In genomic region chr12:113187011-113187375, GRCm38 (mm10) we compare ENCODE assay signal across 9 mouse cellular contexts. TPM values are rescaled to one million over a fixed set of nuclear protein-coding genes. Genes with fewer than 3 reads are reported as not detected.
DNase-seq lines count a peak whose midpoint lies in the region; ATAC-seq and TF ChIP-seq lines count a peak whose summit lies in the region.
"Had no signal": no experiment of that assay in that cellular context is flagged by ENCODE, and none has a peak within 500 bp of the region (broad histone marks: within the 10 kb centered on the region; RNA-seq: fewer than 3 reads in every experiment).

No protein-coding gene starts in this region.

- no peak for TF ChIP-seq CTCF in stomach, postnatal 0 days (IDR thresholded peaks at IDR 0.05; ENCODE audit: low read depth)

- peaks cover 23% of the 10 kb centered on the region for H3K4me1 ChIP-seq in lung, embryonic 15.5 days
- peaks cover 29% of the 10 kb centered on the region for H3K4me1 ChIP-seq in limb, embryonic 12.5 days (replicated peaks)
- peaks cover 2% of the 10 kb centered on the region for H3K4me1 ChIP-seq in stomach, postnatal 0 days (replicated peaks; ENCODE audit: control insufficient read depth, insufficient read depth)

- peak overlapping the region; percentile 34 for H3K4me3 ChIP-seq in lung, embryonic 15.5 days
- peak overlapping the region; percentile 40 for H3K4me3 ChIP-seq in limb, embryonic 12.5 days (replicated peaks)
- peak overlapping the region; percentile 37; the same call in 1 of the 2 replicates for H3K4me3 ChIP-seq in stomach, postnatal 0 days (ENCODE audit: low read depth, low read length)

- H3K4me2 ChIP-seq in lung, embryonic 15.5 days, result peak overlapping the region; percentile 96
- H3K4me2 ChIP-seq in limb, embryonic 12.5 days, result peak overlapping the region; percentile 83
- H3K4me2 ChIP-seq in stomach, postnatal 0 days (replicated peaks; ENCODE audit: low read depth), result peak overlapping the region; percentile 66

- TF ChIP-seq EP300 in stomach, postnatal 0 days (optimal IDR thresholded peaks at IDR 0.05), result no peak

- no peaks in the 10 kb centered on the region; the same call in 1 of the 2 replicates for H3K36me3 ChIP-seq in lung, embryonic 15.5 days
- peaks cover 26% of the 10 kb centered on the region for H3K36me3 ChIP-seq in limb, embryonic 12.5 days
- H3K36me3 ChIP-seq in stomach, postnatal 0 days (ENCODE audit: control insufficient read depth, insufficient read depth, low read length), result no peaks in the 10 kb centered on the region

- WGBS in lung, embryonic 15.5 days, result 46% methylated on average over 4 of the region's 4 CpGs
- 54% methylated on average over 4 of the region's 4 CpGs for WGBS in limb, embryonic 12.5 days
- WGBS in stomach, postnatal 0 days, result 51% methylated on average over 4 of the region's 4 CpGs

- H3K9ac ChIP-seq in lung, embryonic 15.5 days, result no peak overlapping the region
- no peak overlapping the region for H3K9ac ChIP-seq in limb, embryonic 12.5 days (replicated peaks)
- H3K9ac ChIP-seq in stomach, postnatal 0 days (ENCODE audit: low read length), result no peak overlapping the region
- H3K9ac ChIP-seq: liver, embryonic 14.5 days had no signal

- H3K27ac ChIP-seq in lung, embryonic 15.5 days, result no peak overlapping the region
- H3K27ac ChIP-seq in limb, embryonic 12.5 days, result no peak overlapping the region
- no peak overlapping the region for H3K27ac ChIP-seq in stomach, postnatal 0 days (replicated peaks)
- H3K27ac ChIP-seq: liver, embryonic 14.5 days had no signal

- no peaks in the 10 kb centered on the region for H3K9me3 ChIP-seq in lung, embryonic 15.5 days
- no peaks in the 10 kb centered on the region for H3K9me3 ChIP-seq in limb, embryonic 12.5 days
- no peaks in the 10 kb centered on the region for H3K9me3 ChIP-seq in stomach, postnatal 0 days (ENCODE audit: control insufficient read depth, low read length)

- no peak for ATAC-seq in lung, embryonic 15.5 days (ENCODE audit: borderline replicate concordance, extremely low read depth, low FRiP score, low TSS enrichment)
- no peak for ATAC-seq in limb, embryonic 12.5 days (ENCODE audit: insufficient number of reproducible peaks, insufficient read depth, low FRiP score, low TSS enrichment, low read depth)
- ATAC-seq in stomach, postnatal 0 days (ENCODE audit: low FRiP score, low TSS enrichment), result no peak

- peaks cover 38% of the 10 kb centered on the region for H3K27me3 ChIP-seq in lung, embryonic 15.5 days
- H3K27me3 ChIP-seq in limb, embryonic 12.5 days, result peaks cover 44% of the 10 kb centered on the region
- H3K27me3 ChIP-seq in stomach, postnatal 0 days (ENCODE audit: control insufficient read depth, insufficient read depth, low read length), result no peaks in the 10 kb centered on the region; the same call in 1 of the 2 replicates

- peak; percentile 21 for DNase-seq in cerebellum, adult 11 months
- DNase-seq in cerebellum, postnatal 36 days, result no peak
- DNase-seq in lung, postnatal 10 days, result no peak
- DNase-seq in stomach, postnatal 0 days (ENCODE audit: low spot score), result no peak
- DNase-seq in spleen, adult 18-20 months, result no peak
- no peak for DNase-seq in urinary bladder, adult 18-20 months (ENCODE audit: low spot score in 2 of 2)

RNA-seq across cellular contexts. Expression of gene Tmem121, which starts 1.3 kb away (rescaled TPM):
- 8.2 and 9.0 TPM in 2 replicates for polyA plus RNA-seq in lung, embryonic 15.5 days (2015; fragmentation: Nextera tagmentation; extraction: Ambion mirVana)
- 17.5 and 18.7 TPM in 2 replicates for polyA plus RNA-seq in limb, embryonic 12.5 days (2016; fragmentation: Nextera tagmentation; extraction: Ambion mirVana)
- polyA plus RNA-seq in stomach, postnatal 0 days (2015; fragmentation: Nextera tagmentation; extraction: Ambion mirVana), result 4.2 and 4.6 TPM in 2 replicates

RNA-seq across cellular contexts. Expression of gene Tedc1, which starts 30.8 kb away (rescaled TPM):
- polyA plus RNA-seq in lung, embryonic 15.5 days (2015; fragmentation: Nextera tagmentation; extraction: Ambion mirVana), result 38.4 and 38.6 TPM in 2 replicates
- 44.1 and 44.6 TPM in 2 replicates for polyA plus RNA-seq in limb, embryonic 12.5 days (2016; fragmentation: Nextera tagmentation; extraction: Ambion mirVana)
- 5.7 and 6.0 TPM in 2 replicates for polyA plus RNA-seq in stomach, postnatal 0 days (2015; fragmentation: Nextera tagmentation; extraction: Ambion mirVana)

RNA-seq across cellular contexts. Expression of gene Crip1, which starts 40.9 kb away (rescaled TPM):
- polyA plus RNA-seq in lung, embryonic 15.5 days (2015; fragmentation: Nextera tagmentation; extraction: Ambion mirVana), result 414 and 454 TPM in 2 replicates
- 71.0 and 73.2 TPM in 2 replicates for polyA plus RNA-seq in limb, embryonic 12.5 days (2016; fragmentation: Nextera tagmentation; extraction: Ambion mirVana)
- polyA plus RNA-seq in stomach, postnatal 0 days (2015; fragmentation: Nextera tagmentation; extraction: Ambion mirVana), result 585 and 865 TPM in 2 replicates

RNA-seq across cellular contexts. Expression of gene Crip2, which starts 47.0 kb away (rescaled TPM):
- polyA plus RNA-seq in lung, embryonic 15.5 days (2015; fragmentation: Nextera tagmentation; extraction: Ambion mirVana), result 436 and 471 TPM in 2 replicates
- 51.4 and 53.7 TPM in 2 replicates for polyA plus RNA-seq in limb, embryonic 12.5 days (2016; fragmentation: Nextera tagmentation; extraction: Ambion mirVana)
- polyA plus RNA-seq in stomach, postnatal 0 days (2015; fragmentation: Nextera tagmentation; extraction: Ambion mirVana), result 106 and 112 TPM in 2 replicates
